Mouse (Mus musculus) CH12.LX (cell line): ENCODE data around the gene Scd3. TPM values are rescaled to one million over a fixed set of nuclear protein-coding genes. Genes with fewer than 3 reads are reported as not detected.

Source experiments
- DNase-seq: peaks from one replicate; pipeline ENCODE4 v3.0.0-alpha.2; 2013; ENCODE audit errors: extremely low read depth
- H3K27ac ChIP-seq: 2 replicates; pipeline ENCODE4 v1.5.1; 2012; ENCODE audit warnings: low read depth, mild to moderate bottlenecking, control low read depth, moderate library complexity; ENCODE audit not compliant: insufficient read depth
- H3K27me3 ChIP-seq: replicated peaks from 2 replicates; pipeline ENCODE3; 2012; ENCODE audit warnings: inconsistent platforms
- H3K36me3 ChIP-seq, 2 experiments: replicated peaks in 1 of 2; 2 replicates each; pipeline versions ENCODE3 to v1.6.1; 2012; ENCODE audit warnings: inconsistent platforms in 1 of 2, low read length in 1 of 2, mild to moderate bottlenecking in 1 of 2, mixed read lengths in 1 of 2, moderate library complexity in 1 of 2; ENCODE audit not compliant: control insufficient read depth in 1 of 2, insufficient read depth in 1 of 2
- H3K4me1 ChIP-seq, 2 experiments: 2 replicates each; pipeline ENCODE4 v1.6.1; 2012; ENCODE audit warnings: inconsistent platforms in 1 of 2, moderate library complexity in 1 of 2; ENCODE audit not compliant: insufficient read depth in 2 of 2, control insufficient read depth in 1 of 2
- H3K4me2 ChIP-seq: 2 replicates; pipeline ENCODE4 v1.6.1; 2012; ENCODE audit warnings: low read depth, mild to moderate bottlenecking, control low read depth; ENCODE audit not compliant: poor library complexity, insufficient read depth, severe bottlenecking
- H3K4me3 ChIP-seq, 3 experiments: fragments of 150-350 bp in 1 of 3; sonication (generic) in 1 of 3; replicated peaks in 1 of 3; 2 replicates each; pipeline versions ENCODE3 to v1.5.1; 2011 to 2012; ENCODE audit warnings: low read depth in 2 of 3, low read length in 2 of 3, mild to moderate bottlenecking in 2 of 3, moderate library complexity in 2 of 3, control low read depth in 1 of 3, improper control_type of control experiment in 1 of 3, inconsistent platforms in 1 of 3, mixed read lengths in 1 of 3; ENCODE audit not compliant: poor library complexity in 1 of 3
- H3K79me2 ChIP-seq: replicated peaks from 2 replicates; pipeline ENCODE4 v1.6.1; 2012; ENCODE audit warnings: mild to moderate bottlenecking, moderate library complexity; ENCODE audit not compliant: control insufficient read depth, poor library complexity, insufficient read depth, severe bottlenecking; ENCODE audit errors: extremely low read depth
- H3K9ac ChIP-seq: 2 replicates; pipeline ENCODE4 v1.6.1; 2012; ENCODE audit warnings: low read depth, mild to moderate bottlenecking, control low read depth, moderate library complexity; ENCODE audit not compliant: insufficient read depth
- H3K9me3 ChIP-seq: replicated peaks from 2 replicates; pipeline ENCODE3; 2012; ENCODE audit warnings: low read length, inconsistent platforms, mixed read lengths
- CTCF ChIP-seq, 2 experiments: IDR thresholded peaks in 1 of 2; conservative IDR thresholded peaks in 1 of 2; 2 replicates each; pipeline ENCODE4 v1.5.1; 2011 to 2012; ENCODE audit warnings: low read depth in 2 of 2, low read length in 2 of 2, improper control_type of control experiment in 1 of 2, inconsistent platforms in 1 of 2, mild to moderate bottlenecking in 1 of 2, moderate library complexity in 1 of 2
- E2F4 ChIP-seq: IDR thresholded peaks from 2 replicates; pipeline ENCODE4 v1.6.1; 2011; ENCODE audit warnings: low read depth, low read length, improper control_type of control experiment; ENCODE audit not compliant: insufficient replicate concordance
- EP300 ChIP-seq: IDR thresholded peaks from 2 replicates; pipeline ENCODE4 v1.6.1; 2011; ENCODE audit warnings: low read length, improper control_type of control experiment
- ETS1 ChIP-seq: conservative IDR thresholded peaks from 2 replicates; pipeline ENCODE4 v1.6.1; 2012; ENCODE audit warnings: low read depth, mild to moderate bottlenecking, inconsistent platforms, low read length, improper control_type of control experiment, moderate library complexity
- GABPA ChIP-seq: IDR thresholded peaks from 2 replicates; pipeline ENCODE4 v1.6.1; 2012; ENCODE audit warnings: low read depth, low read length, improper control_type of control experiment, inconsistent platforms; ENCODE audit not compliant: insufficient replicate concordance
- HCFC1 ChIP-seq: IDR thresholded peaks from 2 replicates; pipeline ENCODE4 v1.6.1; 2012; ENCODE audit warnings: low read depth, mild to moderate bottlenecking, inconsistent platforms, low read length, improper control_type of control experiment
- JUND ChIP-seq: conservative IDR thresholded peaks from 2 replicates; pipeline ENCODE4 v1.6.1; 2011; ENCODE audit warnings: low read depth, low read length, improper control_type of control experiment
- NRF1 ChIP-seq: IDR thresholded peaks from 2 replicates; pipeline ENCODE4 v1.6.1; 2014; ENCODE audit warnings: low read depth, mild to moderate bottlenecking, inconsistent platforms, low read length, improper control_type of control experiment, moderate library complexity
- PAX5 ChIP-seq: IDR thresholded peaks from 2 replicates; pipeline ENCODE4 v1.6.1; 2012; ENCODE audit warnings: low read length, inconsistent platforms, mixed read lengths
- POLR2A ChIP-seq: IDR thresholded peaks from 2 replicates; pipeline ENCODE4 v1.6.1; 2011; ENCODE audit warnings: low read depth, mild to moderate bottlenecking, improper control_type of control experiment, low read length
- RAD21 ChIP-seq: IDR thresholded peaks from 2 replicates; pipeline ENCODE4 v1.6.1; 2011; ENCODE audit warnings: low read depth, mild to moderate bottlenecking, low read length, improper control_type of control experiment, moderate library complexity
- SIN3A ChIP-seq: IDR thresholded peaks from 2 replicates; pipeline ENCODE4 v1.6.1; 2012; ENCODE audit warnings: low read length, improper control_type of control experiment, inconsistent platforms
- SMC3 ChIP-seq: IDR thresholded peaks from 2 replicates; pipeline ENCODE4 v1.6.1; 2011; ENCODE audit warnings: low read depth, low read length, improper control_type of control experiment
- TCF12 ChIP-seq: IDR thresholded peaks from 2 replicates; pipeline ENCODE4 v1.6.1; 2014; ENCODE audit warnings: low read depth, mild to moderate bottlenecking, inconsistent platforms, low read length, improper control_type of control experiment
- dilution Hi-C: fragments of 300-500 bp; cut with MboI; formaldehyde crosslinking; loops from 2 replicates; pipeline ENCODE4 v1.14.3; 2020; ENCODE audit warnings: low sequenced_read_pairs; ENCODE audit not compliant: extremely low pct_unique_long_range_greater_than_20kb, extremely low pct_ligation_motif_present
- in situ Hi-C: fragments of 300-500 bp; cut with MboI; formaldehyde crosslinking; loops from 3 replicates; pipeline ENCODE4 v1.14.3; 2019; ENCODE audit warnings: low sequenced_read_pairs, low pct_ligation_motif_present, low pct_unique_long_range_greater_than_20kb, mixed read lengths
- polyA plus RNA-seq: library from polyadenylated mRNA; unstranded; fragments of >175 nt; gene quantifications from 2 replicates; pipeline ENCODE4 v1.2.1, GENCODE M21; 2012; ENCODE audit warnings: low read depth; ENCODE audit not compliant: insufficient read length
- total RNA-seq, 2 experiments: library from RNA; depleted of rRNA; stranded (reverse); fragments of 300-350 nt in 1 of 2; fragments of >200 nt in 1 of 2; gene quantifications; 2 replicates each; pipeline ENCODE4 v1.2.3; 2012 to 2014

The Scd3 gene
- total and polyA plus RNA-seq, 3 experiments: not detected

- Histone ChIP-seq H3K4me3 (no peak overlapping the region), H3K4me1 (no peaks in the 10 kb centered on the region), H3K79me2 (no peaks in the 10 kb centered on the region), H3K27ac (no peak overlapping the region), H3K36me3 (no peaks in the 10 kb centered on the region), H3K9me3 (no peaks in the 10 kb centered on the region), H3K9ac (no peak overlapping the region), H3K4me2 (no peak overlapping the region), H3K27me3 (peaks cover 14% of the 10 kb centered on the region)
- in situ Hi-C loops (no loop called here), dilution Hi-C loops (no loop called here)
- TF ChIP-seq SIN3A (no peak), SMC3 (no peak), E2F4 (no peak), NRF1 (no peak), EP300 (no peak), HCFC1 (no peak), JUND (no peak), CTCF (conservative IDR thresholded peaks at IDR 0.05 in 1 of 2, IDR thresholded peaks at IDR 0.05 in 1 of 2; ENCODE audit: low read depth in 2 of 2, low read length in 2 of 2) (no peak), PAX5 (no peak)
- no peak for DNase-seq
Observed at GRCm38 (mm10) chr19:44157005-44157404, 46.1 kb upstream of the Scd3 start.

GRCm38 (mm10) chr19:44159386-44159785, 43.7 kb upstream of the Scd3 start:
- in situ Hi-C loops (no loop called here), dilution Hi-C loops (no loop called here)
- TF ChIP-seq GABPA (no peak), RAD21 (no peak), POLR2A (no peak), PAX5 (no peak), ETS1 (no peak)
- DNase-seq: no peak
- no peaks in the 10 kb centered on the region for H3K9me3 ChIP-seq
- H3K9ac ChIP-seq: no peak overlapping the region
- H3K4me2 ChIP-seq: no peak overlapping the region
- no peak overlapping the region for H3K27ac ChIP-seq
- no peak overlapping the region for H3K4me3 ChIP-seq
- peaks cover 5% of the 10 kb centered on the region for H3K27me3 ChIP-seq
- H3K79me2 ChIP-seq: no peaks in the 10 kb centered on the region
- H3K4me1 ChIP-seq: no peaks in the 10 kb centered on the region
- H3K36me3 ChIP-seq: no peaks in the 10 kb centered on the region

GRCm38 (mm10) chr19:44161515-44161914, 41.6 kb upstream of the Scd3 start:
- Histone ChIP-seq H3K27me3 (no peaks in the 10 kb centered on the region), H3K79me2 (no peaks in the 10 kb centered on the region), H3K4me2 (no peak overlapping the region), H3K36me3 (no peaks in the 10 kb centered on the region), H3K4me1 (no peaks in the 10 kb centered on the region), H3K9me3 (no peaks in the 10 kb centered on the region), H3K9ac (no peak overlapping the region), H3K27ac (no peak overlapping the region), H3K4me3 (no peak overlapping the region)
- DNase-seq: peak; percentile 35
- dilution Hi-C loops (no loop called here), in situ Hi-C loops (no loop called here)
- TF ChIP-seq CTCF (conservative IDR thresholded peaks at IDR 0.05 in 1 of 2, IDR thresholded peaks at IDR 0.05 in 1 of 2; ENCODE audit: low read depth in 2 of 2, low read length in 2 of 2): peak; percentile 86 to 92
- peak; percentile 71 for TF ChIP-seq SMC3
- no peak for TF ChIP-seq TCF12
- peak; percentile 82 for TF ChIP-seq RAD21
